Mouse (Mus musculus) liver, embryonic 14 days (tissue): Measurements from ENCODE around the gene Spns2. TPM values are rescaled to one million over a fixed set of nuclear protein-coding genes. Genes with fewer than 3 reads are reported as not detected.

Experiments
- polyA plus RNA-seq: library from polyadenylated mRNA; depleted of rRNA; stranded (reverse); fragments of >200 nt; gene quantifications from 2 replicates; pipeline ENCODE4 v1.2.3, GENCODE M21; 2012; rRNA removed

Spns2 gene
- polyA plus RNA-seq = 7.0 and 10.1 TPM in 2 replicates

GRCm38 (mm10) chr11:72489881-72490301, at the start of gene Spns2:
TSS of gene Spns2 (minus strand) at chr11:72489904.

GRCm38 (mm10) chr11:72440965-72441664, 48.6 kb downstream of the Spns2 start, which contains the start of gene Mybbp1a:
TSS of gene Mybbp1a (plus strand) at chr11:72441355.

GRCm38 (mm10) chr11:72434963-72435693, 54.6 kb downstream of the Spns2 start, which contains the start of gene Ggt6:
TSS of gene Ggt6 (plus strand) at chr11:72435526.

GRCm38 (mm10) chr11:72411093-72411921, 78.4 kb downstream of the Spns2 start, which contains the start of gene Smtnl2:
TSS of gene Smtnl2 (minus strand) at chr11:72411713.

Other genes with a start within 250 kb of the Spns2 start
- gene Slc13a5, start 222.7 kb downstream of the Spns2 start, polyA plus RNA-seq = not detected in 2 replicates
- gene Xaf1, start 188.3 kb downstream of the Spns2 start, polyA plus RNA-seq = 2.6 and 3.7 TPM in 2 replicates
- not detected in 2 replicates for gene Fbxo39, start 175.5 kb downstream of the Spns2 start, polyA plus RNA-seq
- gene Tekt1, start 127.5 kb downstream of the Spns2 start, polyA plus RNA-seq = 0.01 and 0.05 TPM in 2 replicates
- 1.0 and 1.3 TPM in 2 replicates for gene Smtnl2, start 78.2 kb downstream of the Spns2 start, polyA plus RNA-seq
- gene Ggt6, start 54.4 kb downstream of the Spns2 start, polyA plus RNA-seq = 0.14 and 0.15 TPM in 2 replicates
- 57.0 and 61.2 TPM in 2 replicates for gene Mybbp1a, start 48.5 kb downstream of the Spns2 start, polyA plus RNA-seq
- gene Spns3, start 60.6 kb upstream of the Spns2 start, polyA plus RNA-seq = 1.1 and 1.3 TPM in 2 replicates
- gene Ube2g1, start 117.4 kb upstream of the Spns2 start, polyA plus RNA-seq = 8.5 and 9.6 TPM in 2 replicates
- gene Ankfy1, start 200.1 kb upstream of the Spns2 start, polyA plus RNA-seq = 9.7 and 12.4 TPM in 2 replicates